Mouse (Mus musculus): Measurements from ENCODE around the gene Pnrc2. TPM values are rescaled to one million over a fixed set of nuclear protein-coding genes. Genes with fewer than 3 reads are reported as not detected.
A peak's percentile ranks its signal among the peaks of the same experiment; 100 is the strongest.

Pnrc2 gene
- total and polyA plus RNA-seq, 3 experiments: 7.9 to 264 (median 197) TPM

DNA sequence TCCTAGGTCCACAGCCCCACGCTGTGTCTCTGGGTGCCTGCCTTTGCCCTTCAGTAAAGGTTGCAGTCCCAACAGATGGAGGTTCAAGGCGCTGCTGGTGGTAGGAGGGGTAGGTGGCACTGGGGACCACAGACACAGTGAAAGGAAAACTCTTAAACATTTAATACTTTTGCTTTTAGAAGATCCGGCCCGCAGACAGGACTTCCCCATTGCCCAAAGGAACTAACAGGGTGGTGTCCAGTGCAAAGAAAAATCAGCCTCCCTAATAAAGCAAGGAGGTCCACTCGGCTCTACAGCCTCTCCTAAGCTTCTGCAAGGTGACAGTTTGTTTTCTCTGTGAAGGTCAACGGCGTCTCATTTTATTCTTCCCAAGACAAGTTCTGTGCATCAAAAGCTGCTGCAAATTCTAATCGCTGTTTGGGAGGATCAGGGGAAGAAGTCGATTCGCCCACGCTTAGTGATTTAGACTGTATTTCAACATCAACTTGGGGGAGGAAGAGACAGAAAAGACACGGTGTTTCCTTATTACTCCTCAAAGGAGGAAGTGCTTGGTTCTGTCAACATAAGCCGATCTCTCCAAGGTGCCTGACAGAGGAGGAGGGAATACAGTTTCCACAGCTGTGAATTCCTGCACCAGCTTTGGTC lies 45.1 kb upstream of the Pnrc2 start:
- H3K36me3 ChIP-seq (replicated peaks): peaks cover 52% of the 10 kb centered on the region
- peaks cover 22% of the 10 kb centered on the region for H3K4me1 ChIP-seq (ENCODE audit: insufficient read depth, low read depth, low read length)
- TF ChIP-seq TAL1 (conservative IDR thresholded peaks at IDR 0.05; ENCODE audit: low read depth, low read length) (no peak), CTCF (IDR thresholded peaks at IDR 0.05; ENCODE audit: low read depth, low read length) (no peak), POLR2AphosphoS5 (IDR thresholded peaks at IDR 0.05; ENCODE audit: insufficient replicate concordance, low read depth, low read length) (no peak), GATA2 (IDR thresholded peaks at IDR 0.05; ENCODE audit: borderline replicate concordance, low read depth, low read length) (no peak), GATA1 (IDR thresholded peaks at IDR 0.05; ENCODE audit: borderline replicate concordance, low read length) (no peak)
- H3K27me3 ChIP-seq (ENCODE audit: insufficient read depth, low read length): peaks cover 3% of the 10 kb centered on the region; the same call in 1 of the 2 replicates
- no peaks in the 10 kb centered on the region for H3K9me3 ChIP-seq (replicated peaks)
- no peak overlapping the region for H3K4me3 ChIP-seq (ENCODE audit: low read depth, low read length)
- DNase-seq (ENCODE audit: low spot score) (no peak), ATAC-seq (ENCODE audit: extremely low read depth, insufficient number of reproducible peaks, low FRiP score, poor library complexity, severe bottlenecking) (no peak)

- ATAC-seq (ENCODE audit: extremely low read depth, insufficient number of reproducible peaks, low FRiP score, poor library complexity, severe bottlenecking): peak; percentile 12; the same call in 1 of the 2 replicates
- no peak for DNase-seq (ENCODE audit: low spot score)
- H3K4me1 ChIP-seq (ENCODE audit: insufficient read depth, low read depth, low read length): peaks cover 48% of the 10 kb centered on the region
- no peak overlapping the region for H3K4me3 ChIP-seq (ENCODE audit: low read depth, low read length)
- no peak for TF ChIP-seq POLR2AphosphoS5 (IDR thresholded peaks at IDR 0.05; ENCODE audit: insufficient replicate concordance, low read depth, low read length)
- TF ChIP-seq CTCF (IDR thresholded peaks at IDR 0.05; ENCODE audit: low read depth, low read length): no peak
- TF ChIP-seq GATA2 (IDR thresholded peaks at IDR 0.05; ENCODE audit: borderline replicate concordance, low read depth, low read length): no peak
- no peak for TF ChIP-seq GATA1 (IDR thresholded peaks at IDR 0.05; ENCODE audit: borderline replicate concordance, low read length)
- no peak for TF ChIP-seq TAL1 (conservative IDR thresholded peaks at IDR 0.05; ENCODE audit: low read depth, low read length)
- peaks cover 34% of the 10 kb centered on the region for H3K36me3 ChIP-seq (replicated peaks)
- H3K9me3 ChIP-seq (replicated peaks): no peaks in the 10 kb centered on the region
- peaks cover 3% of the 10 kb centered on the region; the same call in 1 of the 2 replicates for H3K27me3 ChIP-seq (ENCODE audit: insufficient read depth, low read length)
Measured at GRCm38 (mm10) chr4:135913433-135913832, 39.8 kb upstream of the Pnrc2 start.

DNA sequence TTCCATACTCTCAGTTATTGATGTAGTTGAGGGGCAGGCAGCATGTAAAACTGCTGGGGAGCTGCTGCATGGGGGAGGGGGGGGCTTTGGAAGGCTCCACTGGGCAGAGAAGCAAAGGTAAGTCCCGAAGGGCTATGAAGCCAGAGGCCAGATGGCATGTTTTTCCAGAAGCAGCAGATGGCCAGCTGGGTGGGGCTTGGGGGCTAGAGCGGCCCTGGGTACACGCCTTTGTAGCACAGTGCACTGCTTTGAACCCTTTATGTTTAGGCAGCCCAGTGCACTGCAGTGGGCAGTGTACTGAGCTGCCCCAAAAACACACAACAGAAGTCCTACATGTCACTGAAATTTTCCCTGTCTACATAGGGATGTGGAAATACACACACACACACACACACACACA lies 39.2 kb upstream of the Pnrc2 start:
- Histone ChIP-seq H3K36me3 (replicated peaks) (peaks cover 34% of the 10 kb centered on the region), H3K4me1 (ENCODE audit: insufficient read depth, low read depth, low read length) (peaks cover 52% of the 10 kb centered on the region), H3K27me3 (ENCODE audit: insufficient read depth, low read length) (peaks cover 3% of the 10 kb centered on the region; the same call in 1 of the 2 replicates), H3K9me3 (replicated peaks) (no peaks in the 10 kb centered on the region), H3K4me3 (ENCODE audit: low read depth, low read length) (peak overlapping the region; percentile 45; the same call in 1 of the 2 replicates)
- TF ChIP-seq GATA2 (IDR thresholded peaks at IDR 0.05; ENCODE audit: borderline replicate concordance, low read depth, low read length) (no peak), TAL1 (conservative IDR thresholded peaks at IDR 0.05; ENCODE audit: low read depth, low read length) (no peak), POLR2AphosphoS5 (IDR thresholded peaks at IDR 0.05; ENCODE audit: insufficient replicate concordance, low read depth, low read length) (no peak), GATA1 (IDR thresholded peaks at IDR 0.05; ENCODE audit: borderline replicate concordance, low read length) (no peak), CTCF (IDR thresholded peaks at IDR 0.05; ENCODE audit: low read depth, low read length) (no peak)
- DNase-seq (ENCODE audit: low spot score) (no peak), ATAC-seq (ENCODE audit: extremely low read depth, insufficient number of reproducible peaks, low FRiP score, poor library complexity, severe bottlenecking) (peak; percentile 8; the same call in 1 of the 2 replicates)

DNA sequence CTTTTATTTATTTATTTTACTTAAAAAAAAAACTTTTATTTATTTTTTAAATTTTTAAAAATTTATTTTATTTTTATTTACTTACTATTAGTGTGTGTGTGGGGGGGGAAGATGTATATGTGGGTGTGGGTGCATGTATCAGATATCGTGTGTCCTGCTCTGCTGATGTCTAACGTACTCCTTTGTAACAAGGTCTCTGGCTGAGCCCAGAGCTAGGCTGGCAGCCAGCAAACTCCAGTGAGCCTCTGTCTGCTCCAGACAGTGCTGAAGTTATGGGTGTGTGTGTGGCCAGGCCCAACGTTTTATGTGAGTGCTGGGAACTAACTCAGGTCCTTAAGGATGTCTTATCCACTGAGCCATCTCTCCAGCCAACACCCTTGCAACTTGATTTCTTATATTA lies 38.5 kb upstream of the Pnrc2 start:
- Histone ChIP-seq H3K4me3 (ENCODE audit: low read depth, low read length) (no peak overlapping the region), H3K4me1 (ENCODE audit: insufficient read depth, low read depth, low read length) (peaks cover 58% of the 10 kb centered on the region)

GRCm38 (mm10) chr4:135911531-135911930 lies 37.9 kb upstream of the Pnrc2 start:
- Histone ChIP-seq H3K9me3 (replicated peaks) (no peaks in the 10 kb centered on the region), H3K27me3 (ENCODE audit: insufficient read depth, low read length) (peaks cover under 1% of the 10 kb centered on the region; the same call in 1 of the 2 replicates), H3K4me3 (ENCODE audit: low read depth, low read length) (no peak overlapping the region), H3K36me3 (replicated peaks) (peaks cover 26% of the 10 kb centered on the region), H3K4me1 (ENCODE audit: insufficient read depth, low read depth, low read length) (peaks cover 64% of the 10 kb centered on the region)
- DNase-seq (ENCODE audit: low spot score) (no peak), ATAC-seq (ENCODE audit: extremely low read depth, insufficient number of reproducible peaks, low FRiP score, poor library complexity, severe bottlenecking) (no peak; the same call in 1 of the 2 replicates)
- TF ChIP-seq GATA2 (IDR thresholded peaks at IDR 0.05; ENCODE audit: borderline replicate concordance, low read depth, low read length) (no peak), CTCF (IDR thresholded peaks at IDR 0.05; ENCODE audit: low read depth, low read length) (no peak), POLR2AphosphoS5 (IDR thresholded peaks at IDR 0.05; ENCODE audit: insufficient replicate concordance, low read depth, low read length) (no peak), GATA1 (IDR thresholded peaks at IDR 0.05; ENCODE audit: borderline replicate concordance, low read length) (no peak), TAL1 (conservative IDR thresholded peaks at IDR 0.05; ENCODE audit: low read depth, low read length) (no peak)

More for the DNA sequence above, 38.5 kb upstream of the Pnrc2 start:
- peaks cover 3% of the 10 kb centered on the region; the same call in 1 of the 2 replicates for H3K27me3 ChIP-seq (ENCODE audit: insufficient read depth, low read length)
- no peak for DNase-seq (ENCODE audit: low spot score)
- TF ChIP-seq GATA1 (IDR thresholded peaks at IDR 0.05; ENCODE audit: borderline replicate concordance, low read length) (no peak), POLR2AphosphoS5 (IDR thresholded peaks at IDR 0.05; ENCODE audit: insufficient replicate concordance, low read depth, low read length) (no peak), CTCF (IDR thresholded peaks at IDR 0.05; ENCODE audit: low read depth, low read length) (no peak), TAL1 (conservative IDR thresholded peaks at IDR 0.05; ENCODE audit: low read depth, low read length) (no peak), GATA2 (IDR thresholded peaks at IDR 0.05; ENCODE audit: borderline replicate concordance, low read depth, low read length) (no peak)
- H3K9me3 ChIP-seq (replicated peaks): no peaks in the 10 kb centered on the region
- peaks cover 33% of the 10 kb centered on the region for H3K36me3 ChIP-seq (replicated peaks)
- ATAC-seq (ENCODE audit: extremely low read depth, insufficient number of reproducible peaks, low FRiP score, poor library complexity, severe bottlenecking): no peak

- Histone ChIP-seq H3K4me3 (ENCODE audit: low read depth, low read length) (no peak overlapping the region), H3K27me3 (ENCODE audit: insufficient read depth, low read length) (no peaks in the 10 kb centered on the region), H3K9me3 (replicated peaks) (no peaks in the 10 kb centered on the region), H3K36me3 (replicated peaks) (peaks cover 28% of the 10 kb centered on the region), H3K4me1 (ENCODE audit: insufficient read depth, low read depth, low read length) (peaks cover 83% of the 10 kb centered on the region)
- ATAC-seq (ENCODE audit: extremely low read depth, insufficient number of reproducible peaks, low FRiP score, poor library complexity, severe bottlenecking): no peak
- no peak for DNase-seq (ENCODE audit: low spot score)
- TF ChIP-seq GATA2 (IDR thresholded peaks at IDR 0.05; ENCODE audit: borderline replicate concordance, low read depth, low read length): no peak
- no peak for TF ChIP-seq POLR2AphosphoS5 (IDR thresholded peaks at IDR 0.05; ENCODE audit: insufficient replicate concordance, low read depth, low read length)
- no peak for TF ChIP-seq CTCF (IDR thresholded peaks at IDR 0.05; ENCODE audit: low read depth, low read length)
- TF ChIP-seq TAL1 (conservative IDR thresholded peaks at IDR 0.05; ENCODE audit: low read depth, low read length): no peak
- TF ChIP-seq GATA1 (IDR thresholded peaks at IDR 0.05; ENCODE audit: borderline replicate concordance, low read length): no peak
Measured at GRCm38 (mm10) chr4:135909326-135910066, 35.8 kb upstream of the Pnrc2 start.
